Mouse (Mus musculus) thymus, adult 18-20 months (tissue): ENCODE measurements around the gene Fgf11.
A peak's percentile ranks its signal among the peaks of the same experiment; 100 is the strongest.

ENCODE experiments used
- DNase-seq, 2 experiments: peaks; one replicate each; pipeline ENCODE4 v3.0.0; 2022; ENCODE audit warnings: mixed read lengths in 2 of 2

Fgf11 gene

DNA sequence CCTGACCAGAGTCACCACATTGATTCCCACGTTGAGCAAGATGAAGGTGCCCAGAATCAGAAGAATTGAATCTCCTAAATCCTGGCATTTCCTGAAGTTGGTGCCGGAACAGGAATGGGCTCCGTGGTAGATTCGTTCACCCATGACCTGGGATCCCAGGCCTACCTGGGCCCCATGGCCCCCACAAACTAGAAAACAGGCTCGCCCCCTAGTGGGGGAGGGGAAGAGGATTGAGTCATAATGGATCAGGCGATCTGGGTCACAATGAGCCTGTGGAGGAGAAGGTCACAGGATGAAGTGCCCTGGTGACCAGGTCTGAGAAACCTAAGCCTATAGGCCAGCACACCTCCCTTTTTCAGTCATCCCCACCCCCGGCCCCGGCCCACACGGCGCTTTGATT, 13.5 kb upstream of the Fgf11 start, which contains the start of gene Gm39566:
Gene Gm39566, minus strand, starts transcription at position 144 of the 400 bp plus-strand sequence.
- DNase-seq = no peak

DNA sequence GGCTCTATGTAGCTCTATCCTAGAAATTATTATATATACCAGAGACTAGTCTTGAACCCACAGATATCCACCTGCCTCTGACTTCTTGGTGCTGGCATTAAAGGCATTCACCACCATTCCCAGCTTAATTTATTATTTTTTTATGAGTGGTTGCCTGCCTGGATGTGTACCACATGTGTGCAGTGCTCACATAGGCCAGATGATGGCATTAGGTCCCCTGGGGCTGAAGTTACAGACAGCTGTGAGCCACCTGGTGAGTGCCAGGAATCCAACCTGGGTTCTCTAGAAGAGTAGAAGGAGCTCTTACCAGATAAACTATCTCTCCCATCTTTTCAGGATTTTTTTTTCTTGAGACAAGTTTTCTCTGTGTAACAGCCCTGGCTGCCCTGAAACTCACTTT, 8.6 kb upstream of the Fgf11 start:
- no peak for DNase-seq

DNA sequence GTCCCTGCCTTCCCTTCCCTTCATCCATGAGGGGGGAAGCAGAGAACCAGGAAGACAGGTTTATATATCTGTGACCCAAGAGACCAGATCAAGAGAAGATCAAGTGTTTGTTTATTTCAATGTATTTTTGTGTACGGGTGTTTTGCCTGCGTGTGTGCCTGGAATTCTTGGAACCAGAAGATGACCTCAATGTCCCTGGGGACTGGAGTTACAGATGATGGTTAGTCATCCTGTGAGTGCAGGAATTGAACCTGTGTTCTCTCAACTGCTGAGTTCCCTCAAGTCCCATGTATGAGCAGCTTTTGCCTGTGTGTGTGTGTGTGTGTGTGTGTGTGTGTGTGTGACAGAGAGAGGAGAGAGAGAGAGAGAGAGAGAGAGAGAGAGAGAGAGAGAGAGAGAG, 6.0 kb upstream of the Fgf11 start:
- no peak for DNase-seq

DNA sequence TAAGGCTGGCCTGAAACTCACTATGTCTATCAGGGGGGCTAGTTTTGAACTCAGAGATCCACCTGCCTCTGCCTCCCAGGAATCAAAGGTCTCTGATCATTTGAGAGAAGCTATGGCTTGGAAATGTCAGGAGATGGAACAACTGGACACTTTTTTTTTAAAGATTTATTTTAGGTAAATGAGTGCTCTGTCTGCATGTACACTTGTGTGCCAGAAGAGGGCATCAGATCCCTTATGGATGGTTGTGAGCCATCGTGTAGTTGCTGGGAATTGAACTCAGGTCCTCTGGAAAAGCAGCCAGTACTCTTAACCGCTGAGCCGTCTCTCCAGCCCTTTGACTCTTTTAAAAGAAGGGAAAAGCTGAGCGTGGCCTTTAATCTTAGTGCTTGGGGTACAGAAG, 4.7 kb upstream of the Fgf11 start:
- no peak for DNase-seq

DNA sequence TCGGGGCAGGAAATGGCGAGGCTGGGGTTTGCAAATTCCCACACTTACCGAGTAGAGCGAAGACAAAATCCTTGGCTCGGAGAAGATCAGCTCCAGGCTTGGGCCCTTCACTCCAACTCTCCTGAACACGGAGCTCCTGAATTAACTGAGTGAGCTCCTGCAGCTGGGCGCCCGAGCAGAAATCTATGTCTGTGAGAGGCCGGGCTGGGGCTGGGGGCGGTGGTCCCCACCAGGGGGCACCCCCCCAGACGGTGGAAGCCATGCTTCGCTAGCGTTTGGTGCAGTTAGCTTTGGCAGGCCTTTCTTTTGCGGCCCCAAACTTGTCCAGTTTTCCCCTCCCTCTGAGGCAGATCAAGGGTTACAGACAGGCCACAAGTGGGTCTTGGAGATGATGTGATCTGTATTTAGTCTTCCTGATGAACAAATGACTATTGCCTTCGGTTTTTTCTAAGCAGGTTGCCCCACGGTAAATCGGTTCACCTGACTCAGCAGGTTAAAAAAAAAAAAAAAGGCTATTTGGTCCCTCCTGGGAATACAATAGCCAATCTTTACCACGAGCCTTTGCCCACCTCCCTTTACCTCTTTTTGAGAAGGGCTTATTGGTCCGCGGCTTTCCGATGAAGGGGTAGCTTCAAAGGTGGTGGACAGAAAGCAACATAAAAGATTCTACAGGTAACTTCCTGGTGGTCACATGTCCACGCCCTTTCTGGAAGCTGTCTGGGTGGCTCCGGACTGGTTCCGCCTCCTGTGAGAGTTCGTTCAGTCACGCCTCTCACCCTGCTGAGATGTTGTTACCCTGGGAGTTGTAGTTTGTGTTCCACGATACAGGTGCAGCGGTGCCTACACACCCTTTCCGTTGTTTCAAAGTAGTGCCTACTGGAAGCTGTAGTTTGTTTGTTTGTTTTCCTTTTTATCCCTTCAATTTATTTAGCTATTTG, 3.6 kb upstream of the Fgf11 start, which contains the start of gene Tmem102:
Gene Tmem102, minus strand, starts transcription at position 653 of the 938 bp plus-strand sequence.
- no peak for DNase-seq

DNA sequence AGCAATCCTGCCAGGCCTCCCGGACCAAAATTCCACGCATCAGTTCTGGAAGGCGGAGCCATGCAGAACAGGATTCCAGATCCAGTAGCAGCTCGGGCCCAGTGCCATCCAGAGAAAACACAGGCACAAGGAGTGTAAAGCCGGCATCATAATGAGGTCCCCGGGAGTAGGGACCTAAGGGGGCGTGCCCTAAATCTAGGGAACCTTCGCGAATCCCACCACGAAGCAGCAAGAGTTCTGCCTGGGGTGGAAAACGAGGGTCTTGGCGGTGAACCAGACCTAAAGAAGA, 2.9 kb upstream of the Fgf11 start:
- DNase-seq = no peak

DNA sequence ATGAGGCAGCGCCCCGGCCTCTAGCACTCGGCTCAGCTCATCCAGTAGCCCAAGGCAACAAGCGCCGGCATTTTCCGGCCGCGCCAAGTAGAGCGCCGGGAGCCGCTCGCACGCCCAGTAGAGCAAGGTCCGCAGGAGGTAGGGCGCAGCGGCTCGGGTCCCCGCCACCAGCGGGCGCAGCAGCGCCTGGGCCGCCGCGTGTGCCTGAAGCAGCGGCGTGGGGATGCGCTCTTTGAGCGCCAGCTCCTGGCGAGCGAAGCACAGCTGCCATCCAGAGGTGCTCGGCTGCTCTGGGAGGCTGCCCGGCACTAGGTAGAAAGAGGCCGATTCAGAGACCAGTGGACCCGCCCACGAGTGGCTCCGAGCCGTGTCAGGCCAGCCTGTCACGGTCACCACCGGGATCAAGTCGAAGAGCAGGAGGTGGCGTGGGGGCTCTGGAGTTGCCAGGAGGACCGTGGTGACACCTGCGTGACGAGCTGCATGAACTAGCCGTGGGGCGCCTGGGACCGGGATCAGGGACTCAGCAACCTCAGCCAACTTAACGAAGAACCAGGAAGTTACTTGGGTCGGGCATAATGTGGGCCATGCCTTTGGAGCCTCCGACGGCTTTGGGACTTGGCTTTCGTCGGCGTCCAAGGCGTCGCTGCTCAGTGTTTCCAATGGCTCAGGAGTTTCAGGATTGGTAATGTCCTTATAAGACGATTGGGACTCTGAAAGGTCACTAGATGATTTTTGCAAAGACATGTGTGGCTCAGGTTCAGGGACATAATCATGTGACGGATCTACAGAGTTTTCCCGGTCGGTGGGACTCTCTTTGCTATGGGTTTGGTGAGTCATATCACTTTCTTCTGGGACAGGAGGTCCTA, 2.4 kb upstream of the Fgf11 start:
- peak; percentile 59 to 70 for DNase-seq

DNA sequence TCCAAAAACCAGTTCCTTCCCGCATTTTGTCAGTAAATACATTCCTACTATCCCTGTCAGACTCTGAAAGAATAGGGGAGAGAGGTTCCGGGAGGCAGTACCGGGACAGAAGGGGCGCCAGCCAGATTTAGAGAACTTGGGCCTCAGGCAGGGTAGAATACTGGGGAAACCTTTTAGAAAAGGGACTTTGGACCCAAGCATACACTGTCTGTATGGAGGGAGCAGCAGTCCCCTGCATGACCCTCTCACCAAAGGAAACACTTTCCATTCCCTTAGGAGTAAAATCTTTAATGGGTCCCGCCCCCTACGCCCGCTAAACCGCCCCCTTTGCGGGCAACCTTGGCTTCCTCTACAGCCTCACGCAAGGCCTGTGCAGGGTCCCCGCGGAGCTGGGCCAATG, 1.7 kb upstream of the Fgf11 start:
- no peak for DNase-seq

DNA sequence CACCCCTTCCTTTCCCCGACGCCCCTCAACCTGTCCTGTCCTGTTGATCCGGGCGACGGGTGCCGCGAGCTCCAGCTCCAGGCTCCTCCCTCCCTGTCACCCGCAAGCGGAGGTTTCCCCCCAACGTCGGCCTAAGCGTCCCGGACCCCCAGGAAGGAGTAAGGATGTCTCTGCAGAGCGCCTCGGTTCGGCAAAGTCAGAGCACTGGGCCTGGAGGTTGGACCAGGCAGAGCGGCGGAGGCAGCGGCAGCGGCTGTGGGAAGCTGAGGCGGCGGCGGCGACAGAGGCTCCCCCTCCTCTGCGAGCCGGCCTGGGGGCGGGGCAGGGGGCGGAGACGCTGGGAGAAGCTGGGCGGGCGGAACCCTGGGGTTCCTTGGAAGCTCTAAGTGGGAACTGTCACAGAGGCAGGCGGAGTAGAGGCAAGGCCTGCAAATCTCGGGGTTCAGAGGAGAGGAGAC, 1.0 kb upstream of the Fgf11 start:
- DNase-seq = peak; percentile 63 to 69

DNA sequence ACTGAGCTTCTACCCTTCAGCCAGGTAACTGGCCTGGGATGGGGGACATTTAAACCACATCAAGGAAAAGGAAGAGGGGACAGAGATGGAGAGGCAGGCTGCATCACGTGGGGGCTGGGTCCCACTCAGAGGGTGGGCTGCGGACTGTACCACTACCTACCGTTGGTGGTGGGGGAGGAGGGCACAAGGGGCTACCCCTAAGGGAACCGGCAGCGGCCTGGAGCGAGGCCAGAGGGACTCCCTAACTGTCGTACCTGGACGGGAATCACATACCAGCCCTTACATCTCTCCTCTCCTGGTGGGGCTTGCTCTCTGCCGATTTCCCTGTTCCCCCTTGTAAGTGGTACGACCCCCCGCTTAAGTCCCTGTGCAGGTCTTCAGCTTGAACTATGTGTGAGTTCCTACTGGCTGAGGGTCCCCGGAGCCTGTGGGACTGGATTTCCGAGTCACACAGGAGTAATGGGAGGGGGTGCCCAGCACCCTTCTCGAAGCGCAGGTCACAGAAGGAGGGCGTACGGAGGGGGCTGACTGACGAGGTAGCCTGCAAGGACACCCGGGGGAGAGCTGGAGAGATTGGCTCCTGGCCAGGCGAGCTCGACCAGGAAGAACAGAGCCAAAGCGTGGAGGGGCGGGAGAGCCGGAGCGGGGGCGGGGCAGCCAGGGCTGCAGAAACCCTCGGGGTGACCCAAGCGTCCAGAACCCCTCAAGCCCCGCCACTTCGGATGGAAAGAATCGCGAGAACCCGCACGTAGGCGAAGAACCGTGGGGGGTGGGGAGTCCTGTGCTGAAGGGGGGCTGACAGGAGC, 1.1 kb downstream of the Fgf11 start:
- DNase-seq = no peak

DNA sequence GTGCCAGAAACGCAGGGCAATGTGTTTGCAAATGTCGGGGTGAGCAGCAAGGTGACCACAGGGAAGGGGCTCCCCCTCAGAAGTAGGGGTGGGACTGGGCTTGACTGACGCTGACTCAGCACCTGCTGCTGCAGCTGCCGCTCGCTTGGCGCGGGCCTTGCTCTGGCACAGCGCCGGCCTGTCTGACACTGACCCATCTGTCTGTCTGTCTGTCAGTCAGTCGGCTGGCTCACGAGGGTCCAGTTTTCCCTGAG, 1.6 kb downstream of the Fgf11 start:
- no peak for DNase-seq

DNA sequence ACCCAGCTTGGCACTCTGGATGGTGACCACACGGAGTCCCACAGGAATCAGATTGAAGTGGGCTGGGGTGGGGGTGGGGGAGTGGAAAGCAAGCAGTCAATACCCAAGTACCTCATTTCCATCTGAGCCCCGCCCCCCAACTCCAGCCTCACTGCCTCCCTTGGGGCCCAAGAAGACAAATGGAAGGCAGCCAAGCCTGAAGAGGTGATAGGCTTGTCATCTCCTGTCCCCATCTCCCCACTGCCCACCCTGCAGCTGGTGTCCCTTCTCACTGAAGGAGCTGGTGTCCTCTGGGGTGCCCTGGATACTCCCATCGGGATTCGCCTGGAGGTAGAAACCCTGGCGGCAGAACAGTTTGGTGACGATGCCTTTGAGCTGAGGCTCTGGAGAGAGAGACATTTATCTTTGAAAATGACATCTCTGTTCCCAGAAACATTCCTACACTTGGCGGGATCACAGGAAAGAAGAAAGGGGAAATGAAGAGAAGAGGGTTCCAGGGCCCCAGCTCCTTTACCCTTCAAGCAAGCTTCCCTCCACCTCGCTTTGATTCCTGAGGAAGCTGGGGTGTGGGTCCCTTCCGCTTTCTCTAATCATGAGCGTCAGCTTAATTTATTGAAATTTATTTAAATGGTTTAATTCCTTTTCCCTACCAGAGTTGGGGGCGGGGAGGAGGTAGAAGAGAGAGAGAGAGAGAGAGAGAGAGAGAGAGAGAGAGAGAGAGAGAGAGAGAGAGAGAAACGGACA, 2.1 kb downstream of the Fgf11 start:
- DNase-seq = no peak

DNA sequence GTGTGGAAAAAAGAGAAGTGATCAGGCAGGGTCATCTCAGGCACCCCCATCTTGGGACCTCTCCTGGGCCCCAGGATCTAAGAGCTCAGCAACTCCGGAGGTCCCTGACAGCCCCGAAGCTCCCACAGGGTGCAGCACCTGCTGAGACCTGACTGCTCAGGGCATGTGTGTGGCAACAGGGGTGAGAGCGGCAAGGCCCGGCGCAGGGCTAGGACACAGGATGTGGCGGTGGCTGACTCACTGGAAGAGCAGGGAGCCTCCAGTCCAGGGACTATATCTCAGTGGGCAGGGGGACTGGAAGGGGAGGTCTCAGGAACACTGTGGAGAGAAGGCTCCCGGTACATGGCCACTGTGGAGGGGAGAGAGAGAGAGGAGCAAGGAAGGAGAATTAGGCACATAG, 3.7 kb downstream of the Fgf11 start:
- no peak for DNase-seq

DNA sequence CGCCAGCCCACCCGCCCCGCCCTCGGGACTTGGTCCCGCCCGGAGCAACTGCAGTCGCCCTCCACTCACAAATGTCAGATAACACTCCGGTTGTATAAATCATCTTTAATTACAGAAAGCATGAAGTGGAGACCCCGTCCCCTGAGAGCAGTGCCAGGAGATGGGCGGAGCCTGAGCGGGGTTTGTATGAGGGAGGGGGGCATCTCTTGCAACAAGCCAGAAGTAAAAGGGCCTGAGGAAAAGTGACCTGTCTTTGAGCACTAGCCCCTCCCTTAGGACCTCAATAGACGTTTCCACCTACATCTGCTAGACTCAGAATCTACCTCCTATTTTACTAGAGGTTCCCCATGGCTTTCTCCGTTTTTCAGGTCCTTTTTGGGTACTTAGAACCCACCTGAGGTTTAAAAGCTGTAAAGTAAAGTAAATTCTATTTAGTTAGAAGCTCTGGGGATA, 5.6 kb downstream of the Fgf11 start:
- DNase-seq = no peak

DNA sequence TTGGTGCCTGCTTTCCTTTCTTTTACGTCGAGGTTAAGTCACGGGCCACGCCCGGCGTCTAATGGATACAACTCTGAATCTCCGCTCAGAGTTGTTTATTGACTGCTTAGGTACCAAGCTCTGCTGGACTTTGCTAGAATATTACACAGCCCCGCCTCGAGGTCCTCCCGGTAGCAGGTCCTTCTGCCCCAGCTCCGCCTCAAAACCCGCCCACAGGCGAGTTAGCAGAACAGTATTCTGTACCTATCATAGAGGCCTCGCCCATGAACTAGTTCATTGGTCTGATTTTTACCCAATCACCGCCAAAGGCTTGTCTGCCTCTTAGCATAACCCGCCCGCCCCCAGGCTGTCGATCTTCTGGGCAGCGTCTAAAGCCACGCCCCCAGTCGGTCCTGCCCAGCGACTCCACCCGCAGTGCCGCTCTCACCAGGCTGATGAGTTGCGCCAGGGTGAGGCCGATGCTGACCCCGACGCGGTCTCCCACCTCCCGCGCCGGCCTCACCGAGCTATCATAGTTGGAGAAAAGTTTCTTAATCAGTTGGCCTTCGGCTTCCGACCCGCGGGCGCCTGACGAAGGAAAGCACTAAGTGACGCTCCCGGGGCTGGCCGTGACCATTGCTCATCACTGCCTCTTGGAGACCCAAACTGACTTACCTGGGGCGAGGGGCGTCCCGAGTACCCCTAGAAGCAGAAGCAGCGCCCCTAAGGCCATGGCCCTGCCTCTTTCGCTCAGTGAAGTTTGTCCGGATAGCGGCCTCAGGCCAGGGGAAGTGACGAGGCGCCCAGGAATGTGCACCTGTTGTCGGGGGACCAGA, 6.3 kb downstream of the Fgf11 start, which contains the start of gene Chrnb1:
Gene Chrnb1, minus strand, starts transcription at position 776 of the 815 bp plus-strand sequence.
- peak; percentile 92 to 95 for DNase-seq

DNA sequence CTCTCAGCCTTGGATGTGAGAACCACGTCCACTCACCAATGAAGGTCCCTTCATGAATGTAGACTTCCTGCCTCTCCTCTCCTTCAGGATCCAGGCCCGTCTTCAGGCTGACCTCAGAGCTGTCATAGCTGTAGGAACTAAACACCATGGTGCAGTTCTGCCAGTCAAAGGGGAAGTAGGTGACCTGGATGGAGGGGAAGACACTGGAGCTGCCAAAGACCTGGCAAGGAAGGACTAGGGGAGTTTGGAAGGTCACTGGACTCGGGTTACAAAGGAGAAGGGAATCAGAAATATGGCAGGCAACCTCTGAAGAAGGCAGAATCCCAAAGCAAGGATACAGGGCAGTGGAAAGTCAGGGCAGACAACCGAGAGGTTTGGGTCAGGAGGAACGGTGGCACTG, 8.2 kb downstream of the Fgf11 start:
- no peak for DNase-seq

DNA sequence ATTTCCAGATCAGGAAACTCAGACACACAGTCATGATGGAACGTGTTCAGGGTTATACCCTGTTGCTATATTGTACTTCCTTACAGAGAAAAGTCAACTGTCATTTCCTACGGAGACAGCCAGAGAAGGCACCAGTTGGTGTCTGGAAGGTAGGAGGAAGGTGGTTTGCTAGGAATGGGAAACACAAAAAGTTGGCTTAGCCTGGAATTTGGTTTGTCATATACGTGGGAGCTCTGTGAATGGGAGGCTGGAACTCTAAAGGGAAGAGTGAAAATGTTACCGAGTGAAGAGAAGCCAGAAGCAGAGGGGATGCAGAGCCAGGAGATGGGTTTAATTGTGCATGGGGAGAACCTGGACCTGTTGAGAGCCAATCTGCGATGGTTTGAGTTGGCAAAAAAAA, 10.2 kb downstream of the Fgf11 start:
- no peak for DNase-seq

DNA sequence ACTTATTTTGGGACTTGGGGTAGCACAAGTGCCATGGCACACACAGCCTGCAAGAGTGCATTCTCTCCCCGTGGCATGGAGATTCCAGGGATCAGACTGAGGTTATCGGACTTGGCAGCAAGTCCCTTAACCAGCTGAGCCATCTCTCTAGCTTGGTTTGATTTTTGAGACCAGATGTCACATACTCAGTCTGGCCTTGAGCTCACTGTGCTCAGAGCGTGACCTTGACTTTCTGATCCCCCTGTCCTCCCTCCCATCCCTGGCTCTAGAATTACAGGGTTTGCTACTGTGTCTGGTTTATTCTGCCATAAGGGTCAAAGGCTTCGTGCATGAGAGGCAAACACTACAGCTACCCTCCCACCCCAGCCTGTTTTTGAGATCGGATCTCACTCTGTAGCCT, 12.2 kb downstream of the Fgf11 start:
- DNase-seq = no peak

DNA sequence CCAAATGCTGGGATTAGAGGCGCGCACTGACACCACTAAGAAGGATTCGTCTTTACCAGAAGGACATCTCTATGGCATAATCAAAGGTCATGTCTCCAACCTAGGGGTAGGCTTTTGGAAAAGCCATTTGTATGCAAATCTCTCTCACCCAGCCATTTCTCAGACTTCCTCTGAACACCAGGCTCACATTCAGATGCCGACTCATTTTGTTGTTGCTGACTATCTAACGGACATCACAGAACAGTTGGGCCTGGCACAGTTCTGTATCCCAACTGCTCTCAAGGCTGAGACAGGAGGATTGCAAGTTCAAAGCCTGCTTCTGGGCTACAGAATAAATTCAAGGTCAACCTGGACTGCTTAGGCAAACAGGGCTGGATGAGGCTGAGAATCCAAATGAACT, 14.4 kb downstream of the Fgf11 start:
- no peak for DNase-seq

DNA sequence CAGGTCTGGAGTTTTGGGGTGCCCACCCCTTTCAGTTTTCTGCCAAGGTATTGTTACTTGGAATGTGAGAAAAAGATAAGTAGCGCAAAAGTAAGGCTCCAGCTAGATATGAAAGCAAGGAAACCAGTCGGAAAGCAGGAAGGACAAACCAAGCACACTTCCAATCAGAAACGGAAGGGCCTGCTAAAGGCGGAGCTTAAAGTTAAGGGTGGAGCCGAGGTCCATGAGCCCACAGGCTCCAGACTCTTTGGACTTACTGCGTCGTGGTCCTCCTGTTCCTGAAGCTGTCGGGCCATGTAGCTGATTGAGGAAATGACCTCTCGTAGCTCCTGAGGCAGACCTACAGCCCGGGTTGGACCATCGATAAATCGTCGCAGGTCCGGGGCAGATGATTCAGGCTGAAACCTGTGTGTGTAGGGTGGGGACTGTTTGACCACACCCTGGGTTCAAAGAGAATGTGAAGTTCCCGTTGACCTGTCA, 16.8 kb downstream of the Fgf11 start:
- no peak for DNase-seq

DNA sequence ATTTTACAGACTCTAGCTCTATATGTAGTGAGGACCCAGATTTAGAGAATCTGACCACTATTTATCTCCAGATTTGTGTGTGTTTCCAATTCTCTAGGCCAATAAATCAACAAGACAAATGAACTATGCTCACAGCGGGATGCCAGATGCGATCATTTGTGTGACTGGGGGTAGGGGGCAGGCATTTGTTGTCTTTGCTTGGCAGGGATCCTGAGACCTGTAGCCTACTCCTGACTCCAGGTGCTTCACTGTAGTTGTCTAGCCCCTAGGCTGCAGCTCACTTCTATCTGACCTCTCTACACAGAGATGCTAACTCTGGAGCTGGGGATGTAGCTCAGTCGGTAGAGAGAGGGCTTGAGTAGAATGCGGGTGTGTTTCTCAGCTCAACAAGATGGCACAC, 19.8 kb downstream of the Fgf11 start:
- DNase-seq = no peak
